Mouse (Mus musculus) cerebellum, adult 11-12 months (tissue): Measurements from ENCODE around the gene Gm8297.
"Not testable (repeated sequence)": the region's sequence is repeated elsewhere in the genome, so short reads cannot be mapped to it uniquely, and the experiment has no call there.

Experiments
- DNase-seq: peaks from one replicate; pipeline ENCODE4 v3.0.0; 2022

Gene Gm8297

DNA sequence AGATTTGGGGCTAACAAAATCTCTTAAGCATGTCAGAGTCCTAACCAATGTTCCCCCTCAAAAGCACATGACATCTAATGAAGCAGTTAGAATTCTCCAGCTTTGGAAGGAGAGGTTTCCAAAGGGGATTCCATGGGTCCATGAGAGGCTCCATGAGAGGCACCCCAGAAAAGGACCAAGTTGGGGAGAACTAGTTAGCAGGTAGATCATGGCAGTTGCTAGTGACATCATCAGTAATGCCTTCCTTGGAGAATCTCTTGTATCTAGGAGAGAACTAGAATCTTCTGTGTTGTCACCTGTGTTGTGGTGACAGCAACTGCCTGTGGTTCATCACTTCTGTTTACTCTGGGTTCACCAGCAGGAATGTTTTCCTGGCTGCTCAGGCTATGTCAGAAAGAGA lies at the start of gene Gm8297:
TSS of gene Gm8297 (plus strand) at position 301 of the 400 bp plus-strand sequence.
- not testable (repeated sequence) for DNase-seq

DNA sequence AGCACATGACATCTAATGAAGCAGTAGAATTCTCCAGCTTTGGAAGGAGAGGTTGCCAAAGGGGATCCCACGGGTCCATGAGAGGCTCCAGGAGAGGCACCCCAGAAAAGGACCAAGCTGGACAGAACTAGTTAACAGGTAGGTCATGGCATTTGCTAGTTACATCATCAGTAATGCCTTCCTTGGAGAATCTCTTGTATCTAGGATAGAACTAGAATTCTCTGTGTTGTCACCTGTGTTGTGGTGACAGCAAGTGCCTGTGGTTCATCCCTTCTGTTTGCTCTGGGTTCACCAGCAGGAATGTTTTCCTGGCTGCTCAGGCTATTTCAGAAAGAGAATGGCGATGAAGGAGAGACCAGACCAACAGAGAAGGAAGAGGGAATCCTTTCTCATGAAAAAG lies 31.9 kb downstream of the Gm8297 start, which contains the start of gene Gm3298:
TSS of gene Gm3298 (plus strand) at position 301 of the 400 bp plus-strand sequence.
- not testable (repeated sequence) for DNase-seq
